ENCODE assay signal across 11 mouse cellular contexts in the genomic region with DNA sequence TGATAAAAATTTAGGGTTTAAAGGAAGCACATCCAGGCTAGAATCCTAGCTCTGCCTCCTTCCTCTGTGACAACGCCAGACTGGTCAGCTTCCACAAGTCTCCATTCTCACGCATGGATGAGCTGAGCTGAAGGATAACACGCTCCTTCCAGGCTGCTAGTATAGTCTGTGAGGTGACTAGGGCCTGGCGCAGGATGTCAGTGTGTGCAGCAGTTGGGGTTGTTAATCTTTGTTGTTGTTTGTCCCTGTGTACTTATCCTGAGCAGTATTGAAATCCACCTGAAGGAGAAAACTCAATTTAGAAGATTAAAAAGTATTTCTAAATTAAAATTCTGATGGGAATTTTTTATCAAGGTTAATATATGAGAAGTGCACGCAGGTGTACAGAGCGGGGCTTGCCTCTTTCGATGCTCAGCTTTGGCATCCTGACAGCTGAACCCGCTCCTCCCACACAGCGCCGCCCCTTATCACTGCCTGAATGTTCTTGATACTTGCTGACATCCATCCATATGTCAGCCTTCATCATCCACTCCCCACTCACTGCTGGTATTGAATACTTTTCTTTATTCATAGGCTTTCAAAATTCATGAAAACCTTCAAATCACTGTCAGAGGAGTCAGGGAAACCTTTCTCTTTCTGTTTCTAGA.
A peak's percentile ranks its signal among the peaks of the same experiment; 100 is the strongest.
DNase-seq lines count a peak whose midpoint lies in the region.
"Had no signal": no experiment of that assay in that cellular context is flagged by ENCODE, and none has a peak within 500 bp of the region (broad histone marks: within the 10 kb centered on the region; RNA-seq: fewer than 3 reads in every experiment).

No protein-coding gene starts in this region.

- DNase-seq in cerebellum, postnatal 14 days, result peak; percentile 57 to 63
- DNase-seq in cerebellum, postnatal 36 days, result no peak
- DNase-seq in right cerebral cortex, postnatal 14 days, result peak; percentile 11
- no peak for DNase-seq in right cerebral cortex, adult 2 months (ENCODE audit: low spot score in 2 of 2)
- peak; percentile 63 for DNase-seq in layer of hippocampus, adult 9-11 months
- peak; percentile 19 for DNase-seq in right cerebral cortex, postnatal 4 days
- DNase-seq in spleen, postnatal 4 days (ENCODE audit: low spot score in 2 of 2), result no peak
- no peak for DNase-seq in kidney, postnatal 36 days
- DNase-seq: adrenal gland, postnatal 36 days; cerebellum, adult 9-11 months; lung, adult 2 months had no signal

Comparison
In these comparisons a context has a peak if more than half of its experiments do, and no peak if none do; other contexts are left out.
1. DNase-seq: peak in cerebellum, postnatal 14 days (2 of 2), right cerebral cortex, postnatal 14 days (single experiment), layer of hippocampus, adult 9-11 months (single experiment) and right cerebral cortex, postnatal 4 days (single experiment); none in cerebellum, postnatal 36 days (0 of 2), right cerebral cortex, adult 2 months (0 of 2), spleen, postnatal 4 days (0 of 2) and kidney, postnatal 36 days (0 of 2).